Mouse (Mus musculus): ENCODE results near the gene Trpc2. TPM values are rescaled to one million over a fixed set of nuclear protein-coding genes. Genes with fewer than 3 reads are reported as not detected.

The Trpc2 gene
- polyA plus RNA-seq, 1 experiment from 2014 or later, result not detected

Other genes with a start within 250 kb of the Trpc2 start
- 11.5 and 14.9 TPM in 2 replicates for gene Inppl1, start 244.9 kb upstream of the Trpc2 start, polyA plus RNA-seq (2015; fragmentation: Nextera tagmentation; extraction: Ambion mirVana)
- 2.3 and 2.8 TPM in 2 replicates for gene Folr2, start 225.9 kb upstream of the Trpc2 start, polyA plus RNA-seq (2015; fragmentation: Nextera tagmentation; extraction: Ambion mirVana)
- gene Anapc15, start 219.4 kb upstream of the Trpc2 start, polyA plus RNA-seq (2015; fragmentation: Nextera tagmentation; extraction: Ambion mirVana), result 76.9 and 78.1 TPM in 2 replicates
- gene Folr1, start 212.3 kb upstream of the Trpc2 start, polyA plus RNA-seq (2015; fragmentation: Nextera tagmentation; extraction: Ambion mirVana), result 17.4 and 18.8 TPM in 2 replicates
- 154 and 164 TPM in 2 replicates for gene Lamtor1, start 177.2 kb upstream of the Trpc2 start, polyA plus RNA-seq (2015; fragmentation: Nextera tagmentation; extraction: Ambion mirVana)
- 0.29 and 0.54 TPM in 2 replicates for gene Tomt, start 176.8 kb upstream of the Trpc2 start, polyA plus RNA-seq (2015; fragmentation: Nextera tagmentation; extraction: Ambion mirVana)
- 9.1 and 11.4 TPM in 2 replicates for gene Lrrc51, start 149.2 kb upstream of the Trpc2 start, polyA plus RNA-seq (2015; fragmentation: Nextera tagmentation; extraction: Ambion mirVana)
- gene Numa1, start 149.0 kb upstream of the Trpc2 start, polyA plus RNA-seq (2015; fragmentation: Nextera tagmentation; extraction: Ambion mirVana), result 50.9 and 53.1 TPM in 2 replicates
- 4.6 and 6.3 TPM in 2 replicates for gene Il18bp, start 64.4 kb upstream of the Trpc2 start, polyA plus RNA-seq (2015; fragmentation: Nextera tagmentation; extraction: Ambion mirVana)
- gene Rnf121, start 17.6 kb upstream of the Trpc2 start, polyA plus RNA-seq (2015; fragmentation: Nextera tagmentation; extraction: Ambion mirVana), result 33.7 and 34.2 TPM in 2 replicates
- gene Xndc1, start 17.6 kb upstream of the Trpc2 start, polyA plus RNA-seq (2015; fragmentation: Nextera tagmentation; extraction: Ambion mirVana), result 29.6 and 29.8 TPM in 2 replicates
- 1.00 and 1.3 TPM in 2 replicates for gene Xntrpc, start 17.4 kb upstream of the Trpc2 start, polyA plus RNA-seq (2015; fragmentation: Nextera tagmentation; extraction: Ambion mirVana)
- 0.36 and 0.37 TPM in 2 replicates for gene Art1, start 18.6 kb downstream of the Trpc2 start, polyA plus RNA-seq (2015; fragmentation: Nextera tagmentation; extraction: Ambion mirVana)
- gene Art5, start 26.4 kb downstream of the Trpc2 start, polyA plus RNA-seq (2015; fragmentation: Nextera tagmentation; extraction: Ambion mirVana), result 0.34 and 0.65 TPM in 2 replicates
- not detected in 2 replicates for gene Chrna10, start 33.7 kb downstream of the Trpc2 start, polyA plus RNA-seq (2015; fragmentation: Nextera tagmentation; extraction: Ambion mirVana)
- gene Nup98, start 127.1 kb downstream of the Trpc2 start, polyA plus RNA-seq (2015; fragmentation: Nextera tagmentation; extraction: Ambion mirVana), result 19.6 and 21.5 TPM in 2 replicates
- gene Pgap2, start 127.1 kb downstream of the Trpc2 start, polyA plus RNA-seq (2015; fragmentation: Nextera tagmentation; extraction: Ambion mirVana), result 59.2 and 59.5 TPM in 2 replicates
- 15.1 and 16.1 TPM in 2 replicates for gene Rhog, start 172.9 kb downstream of the Trpc2 start, polyA plus RNA-seq (2015; fragmentation: Nextera tagmentation; extraction: Ambion mirVana)
- 12.6 and 13.1 TPM in 2 replicates for gene Stim1, start 184.7 kb downstream of the Trpc2 start, polyA plus RNA-seq (2015; fragmentation: Nextera tagmentation; extraction: Ambion mirVana)

Data from midbrain, embryonic 15.5 days (tissue).